Mouse (Mus musculus): Measurements from ENCODE around the gene Pdpr.

- no peak for TF ChIP-seq POLR2A (IDR thresholded peaks at IDR 0.05; ENCODE audit: low read depth, low read length)
- TF ChIP-seq CTCF (conservative IDR thresholded peaks at IDR 0.05; ENCODE audit: insufficient read depth, insufficient read length, low read depth, low read length), result no peak
Measured at GRCm38 (mm10) chr8:111114891-111115290, 20.5 kb downstream of the Pdpr start.

Measured in kidney, adult 2 months (tissue).